Mouse (Mus musculus): ENCODE measurements at regions not wholly inside any gene's neighbourhood (a gene's known extent, or its start where the extent isn't known, plus 50 kb on each side); places are given as distances from the start of the nearest gene placed in this dataset.

DNA sequence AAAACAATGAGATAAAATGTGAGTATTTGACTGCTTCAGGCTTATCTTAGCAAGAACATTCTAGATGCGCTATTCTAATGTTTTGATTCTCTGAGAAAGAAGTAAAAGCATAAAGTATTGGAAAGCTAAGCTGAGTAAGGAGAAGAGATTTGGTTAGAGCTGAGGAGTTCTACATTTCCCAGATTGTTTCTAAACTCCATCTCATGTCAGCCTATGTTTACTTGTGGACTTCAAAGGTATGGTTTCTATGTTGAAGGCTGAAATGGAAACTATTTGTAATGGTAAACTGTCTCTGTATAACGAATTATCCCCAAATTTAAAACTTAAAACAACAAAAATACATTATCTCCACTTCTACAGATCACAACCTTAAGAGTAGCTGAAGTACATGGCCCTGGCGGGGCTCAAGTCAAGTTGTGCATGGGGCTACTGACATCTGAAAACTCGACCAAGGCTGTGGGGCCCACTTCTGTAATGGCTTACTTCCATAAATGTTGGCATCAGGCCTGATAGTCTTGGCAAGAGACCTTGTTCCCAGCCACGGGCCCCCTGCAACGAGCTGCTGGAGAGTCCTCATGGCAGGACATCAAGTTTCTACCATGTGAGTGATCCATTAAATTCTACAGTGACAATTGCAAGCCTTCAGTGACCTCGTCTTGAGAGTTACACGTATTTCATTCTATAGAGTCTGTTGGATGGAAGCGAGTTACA is 232.1 kb downstream of the Pros1 start:
- Histone ChIP-seq H3K4me1 (ENCODE audit: control insufficient read depth in 1 of 2, insufficient read depth in 2 of 2, low read length in 2 of 2) (no peaks in the 10 kb centered on the region), H3K36me3 (ENCODE audit: control insufficient read depth in 1 of 2, insufficient read depth in 2 of 2, low read length in 2 of 2) (no peaks in the 10 kb centered on the region), H3K79me2 (ENCODE audit: control insufficient read depth, insufficient read depth, low read length, poor library complexity) (no peaks in the 10 kb centered on the region), H3K9ac (ENCODE audit: control insufficient read depth, low read depth, low read length, poor library complexity, severe bottlenecking) (no peak overlapping the region), H3K9me3 (replicated peaks; ENCODE audit: insufficient read depth, low read length) (no peaks in the 10 kb centered on the region), H3K27ac (ENCODE audit: control insufficient read depth, low read depth, low read length) (no peak overlapping the region), H3K4me3 (ENCODE audit: control insufficient read depth in 1 of 2, insufficient read depth in 1 of 2, low read depth in 2 of 2, low read length in 2 of 2) (no peak overlapping the region), H3K27me3 (ENCODE audit: control insufficient read depth in 1 of 2, insufficient read depth in 2 of 2, low read length in 2 of 2) (no peaks in the 10 kb centered on the region)
- DNase-seq (ENCODE audit: low read depth, low spot score), result no peak
- TF ChIP-seq CTCF (IDR thresholded peaks at IDR 0.05 in 2 of 3, conservative IDR thresholded peaks at IDR 0.05 in 1 of 3; ENCODE audit: control insufficient read depth in 1 of 3, insufficient read depth in 1 of 3, low read depth in 2 of 3, low read length in 3 of 3, poor library complexity in 1 of 3, severe bottlenecking in 1 of 3) (no peak), GATA1 (IDR thresholded peaks at IDR 0.05; ENCODE audit: low read depth, low read length) (no peak), RCOR1 (IDR thresholded peaks at IDR 0.05; ENCODE audit: low read depth, low read length) (no peak), USF2 (IDR thresholded peaks at IDR 0.05; ENCODE audit: borderline replicate concordance in 1 of 2, insufficient read depth in 1 of 2, low read depth in 1 of 2, low read length in 2 of 2) (no peak), ZC3H11A (IDR thresholded peaks at IDR 0.05; ENCODE audit: low read depth, low read length) (no peak), MXI1 (IDR thresholded peaks at IDR 0.05; ENCODE audit: low read depth, low read length) (no peak), POLR2AphosphoS5 (IDR thresholded peaks at IDR 0.05; ENCODE audit: borderline replicate concordance, low read depth, low read length) (no peak), MYB (IDR thresholded peaks at IDR 0.05; ENCODE audit: low read depth, low read length) (no peak), TCF12 (IDR thresholded peaks at IDR 0.05; ENCODE audit: low read depth, low read length) (no peak), NELFE (IDR thresholded peaks at IDR 0.05; ENCODE audit: low read depth, low read length) (no peak)

DNA sequence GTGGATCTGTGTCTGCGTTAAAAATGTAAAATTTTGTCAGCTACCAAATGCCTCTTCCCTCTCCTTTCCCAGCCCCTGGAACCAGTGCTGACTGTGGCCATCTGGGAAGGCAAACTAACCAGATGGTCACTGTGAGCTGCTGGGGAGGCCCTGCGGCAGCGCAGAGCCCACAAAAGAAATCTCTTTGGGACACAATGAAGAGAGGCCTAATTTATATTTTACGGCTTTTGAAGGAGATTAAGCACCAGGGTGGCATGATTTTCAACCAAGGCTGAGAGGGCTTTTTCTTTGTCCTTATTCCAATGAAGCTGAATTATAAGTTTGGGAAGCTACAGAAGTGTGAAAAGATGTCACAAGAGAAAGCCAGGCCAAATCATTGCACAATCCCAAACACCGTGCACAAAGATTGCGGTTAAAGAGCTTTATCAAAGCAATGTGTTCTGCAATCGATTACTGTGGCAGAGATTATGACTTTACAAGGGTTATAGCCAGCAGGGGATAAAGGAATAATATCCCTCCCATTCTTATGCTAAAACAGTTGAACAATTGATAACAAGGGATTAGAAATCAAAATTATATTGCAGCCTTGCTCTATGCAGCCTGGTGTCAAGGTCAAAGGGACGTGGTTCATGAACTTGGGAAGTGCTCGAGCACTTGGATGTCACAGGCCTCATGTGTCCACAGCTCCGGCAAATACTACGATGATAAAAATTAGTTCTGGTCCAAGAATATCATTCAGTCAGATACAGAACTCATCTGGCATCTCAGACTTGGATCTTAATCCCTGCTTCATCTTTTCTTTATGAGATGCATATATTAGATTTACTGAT is 237.6 kb downstream of the Pros1 start:
- Histone ChIP-seq H3K36me3 (ENCODE audit: control insufficient read depth in 1 of 2, insufficient read depth in 2 of 2, low read length in 2 of 2) (no peaks in the 10 kb centered on the region), H3K27me3 (ENCODE audit: control insufficient read depth in 1 of 2, insufficient read depth in 2 of 2, low read length in 2 of 2) (no peaks in the 10 kb centered on the region)

More for the DNA sequence above, 237.6 kb downstream of the Pros1 start:
- Histone ChIP-seq H3K4me1 (ENCODE audit: control insufficient read depth in 1 of 2, insufficient read depth in 2 of 2, low read length in 2 of 2) (no peaks in the 10 kb centered on the region), H3K4me3 (ENCODE audit: control insufficient read depth in 1 of 2, insufficient read depth in 1 of 2, low read depth in 2 of 2, low read length in 2 of 2) (no peak overlapping the region), H3K9ac (ENCODE audit: control insufficient read depth, low read depth, low read length, poor library complexity, severe bottlenecking) (no peak overlapping the region), H3K79me2 (ENCODE audit: control insufficient read depth, insufficient read depth, low read length, poor library complexity) (no peaks in the 10 kb centered on the region), H3K9me3 (replicated peaks; ENCODE audit: insufficient read depth, low read length) (no peaks in the 10 kb centered on the region), H3K27ac (ENCODE audit: control insufficient read depth, low read depth, low read length) (no peak overlapping the region)
- no peak for TF ChIP-seq UBTF (IDR thresholded peaks at IDR 0.05; ENCODE audit: borderline replicate concordance, insufficient read depth, low read depth, low read length)
- TF ChIP-seq MYC (IDR thresholded peaks at IDR 0.05; ENCODE audit: low read depth, low read length), result no peak
- TF ChIP-seq ELF1 (IDR thresholded peaks at IDR 0.05; ENCODE audit: low read depth, low read length), result no peak
- DNase-seq (ENCODE audit: low read depth, low spot score), result no peak

All from MEL (cell line).